Mouse (Mus musculus): ENCODE measurements at regions not wholly inside any gene's neighbourhood (a gene's known extent, or its start where the extent isn't known, plus 50 kb on each side); places are given as distances from the start of the nearest gene placed in this dataset.
A peak's percentile ranks its signal among the peaks of the same experiment; 100 is the strongest.
"Not testable (repeated sequence)": the region's sequence is repeated elsewhere in the genome, so short reads cannot be mapped to it uniquely, and the experiment has no call there.

- DNase-seq, result no peak
These were observed 776.2 kb downstream of the Diaph2 start for GRCm38 (mm10) chrX:130525770-130526169.

- DNase-seq, result no peak
These were observed 783.9 kb downstream of the Diaph2 start for GRCm38 (mm10) chrX:130533171-130534156.

- DNase-seq, result not testable (repeated sequence)
These were observed 789.2 kb downstream of the Diaph2 start for GRCm38 (mm10) chrX:130538771-130539170.

GRCm38 (mm10) chrX:130548001-130548400 is 798.5 kb downstream of the Diaph2 start:
- no peak for DNase-seq

- no peak for DNase-seq
These were observed 799.7 kb downstream of the Diaph2 start for GRCm38 (mm10) chrX:130549275-130549674.

- DNase-seq, result no peak
These were observed 800.4 kb downstream of the Diaph2 start for GRCm38 (mm10) chrX:130549925-130550324.

- no peak for DNase-seq
These were observed 807.7 kb downstream of the Diaph2 start for GRCm38 (mm10) chrX:130557251-130557650.

- DNase-seq, result no peak
These were observed 828.2 kb downstream of the Diaph2 start for GRCm38 (mm10) chrX:130577706-130578105.

- no peak for DNase-seq
These were observed 847.1 kb downstream of the Diaph2 start for GRCm38 (mm10) chrX:130596631-130597030.

- no peak for DNase-seq
These were observed 852.4 kb downstream of the Diaph2 start for GRCm38 (mm10) chrX:130601911-130602310.

GRCm38 (mm10) chrX:130638513-130638912 is 889.0 kb downstream of the Diaph2 start:
- DNase-seq, result no peak

- DNase-seq, result no peak
These were observed 906.3 kb downstream of the Diaph2 start for GRCm38 (mm10) chrX:130655815-130656214.

GRCm38 (mm10) chrX:130684381-130684780 is 934.8 kb downstream of the Diaph2 start:
- DNase-seq, result peak; percentile 9 to 25

GRCm38 (mm10) chrX:130708929-130709328 is 959.4 kb downstream of the Diaph2 start:
- DNase-seq, result no peak

- DNase-seq, result not testable (repeated sequence)
These were observed 994.6 kb downstream of the Diaph2 start for GRCm38 (mm10) chrX:130744132-130744531.

Measured in kidney, postnatal 4 days (tissue).